Mouse (Mus musculus) naive thymus-derived CD4-positive, alpha-beta T cell, adult 5 months (primary cell): Measurements from ENCODE around the gene 1700001P01Rik. TPM values are rescaled to one million over a fixed set of nuclear protein-coding genes. Genes with fewer than 3 reads are reported as not detected.

ENCODE experiments used
- polyA plus RNA-seq: library from polyadenylated mRNA; unstranded; fragments of 100-300 nt; shearing (Covaris generic); gene quantifications from one replicate; pipeline ENCODE4 v1.2.1, GENCODE M21; 2017

Gene 1700001P01Rik
- polyA plus RNA-seq: not detected

DNA sequence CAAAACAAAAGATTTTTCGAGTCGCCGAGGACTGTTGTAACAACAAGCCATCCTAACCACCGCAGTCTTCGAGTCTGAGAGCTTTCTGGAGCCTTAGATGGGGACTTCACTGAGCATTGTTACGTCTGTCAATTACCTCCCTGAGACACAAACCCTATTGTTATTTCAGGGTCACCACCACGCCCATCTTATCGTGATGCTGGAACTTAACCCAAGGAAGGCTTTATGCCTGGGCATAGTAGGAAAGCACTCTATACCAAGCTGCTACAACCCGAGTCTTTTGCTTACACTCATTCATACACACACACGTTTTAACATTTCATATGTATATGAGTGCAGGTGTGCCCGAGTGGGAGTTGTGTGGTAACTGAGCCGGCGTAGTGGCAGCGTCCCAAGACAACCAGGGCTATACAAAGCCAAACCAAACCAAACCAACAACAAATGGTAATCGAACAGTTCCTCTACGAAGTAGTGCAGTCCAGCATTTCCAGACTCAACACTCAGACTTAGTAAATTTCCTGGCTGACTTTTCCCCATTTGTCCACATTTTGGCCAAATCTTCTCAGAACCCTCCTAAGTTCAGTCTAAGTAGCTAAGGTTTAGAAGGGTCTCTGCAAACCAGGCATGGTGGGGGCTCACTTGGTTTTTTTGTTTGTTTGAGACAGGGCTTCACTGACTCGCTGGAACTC is at the start of gene 1700001P01Rik:
TSS of gene 1700001P01Rik (minus strand) at position 111 of the 689 bp plus-strand sequence.

DNA sequence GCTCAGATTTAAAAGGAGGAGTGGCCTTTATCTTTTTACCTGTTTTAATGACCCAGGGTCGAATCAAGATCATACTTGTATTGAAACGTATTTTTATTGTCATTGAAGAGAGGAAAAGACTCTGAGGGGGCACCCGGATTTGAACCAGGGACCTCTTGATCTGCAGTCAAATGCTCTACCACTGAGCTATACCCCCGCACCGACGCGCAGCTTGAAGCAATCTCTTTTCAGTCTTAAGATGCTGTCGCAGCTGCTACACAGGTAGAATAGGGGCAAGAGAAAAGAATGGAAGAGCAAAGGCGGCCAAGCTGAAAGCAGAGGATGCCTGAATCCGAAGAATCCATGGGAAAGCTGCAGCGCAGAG is 23.0 kb upstream of the 1700001P01Rik start, which contains the start of gene Lasp1:
TSS of gene Lasp1 (plus strand) at position 219 of the 364 bp plus-strand sequence.

GRCm38 (mm10) chr11:97781832-97782563 is 6.3 kb upstream of the 1700001P01Rik start, which contains the start of gene Rpl23:
Gene Rpl23 (minus strand): TSS chr11:97782437.

DNA sequence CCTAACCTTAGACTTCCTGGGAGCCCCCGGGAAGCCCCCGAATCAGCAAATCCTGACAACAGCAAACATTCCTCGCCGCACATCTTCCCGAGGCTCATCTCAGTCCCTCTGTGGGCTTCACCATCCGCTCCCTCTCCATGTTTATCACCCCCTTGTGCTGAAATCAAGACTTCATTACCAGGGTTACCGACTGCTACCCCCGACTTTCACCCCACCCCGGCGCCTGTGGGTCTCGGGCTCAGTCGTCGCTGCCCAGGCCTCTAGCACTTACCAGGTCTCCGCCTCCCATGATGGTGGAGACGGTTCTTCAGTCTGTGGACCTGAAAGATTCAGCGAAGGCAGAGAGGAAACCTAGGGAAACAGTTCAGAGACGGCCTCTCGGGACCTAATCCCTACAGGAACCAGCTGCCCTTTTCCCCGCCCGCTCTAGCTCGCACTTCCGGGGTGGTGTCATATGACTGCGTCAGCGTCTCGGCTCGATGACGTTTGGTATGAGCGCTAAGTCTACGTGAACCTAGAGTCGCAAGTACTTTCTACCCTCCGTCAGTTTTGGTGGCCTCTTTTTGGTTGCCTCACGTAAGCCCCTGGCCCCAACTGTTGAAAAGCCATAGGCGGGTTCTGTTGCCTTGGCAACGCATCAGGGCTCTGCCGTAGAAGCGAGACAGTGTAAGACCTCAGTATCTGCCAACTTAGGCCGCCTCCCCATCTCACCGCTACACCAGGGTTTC is 9.4 kb downstream of the 1700001P01Rik start, which contains the start of gene Cwc25:
TSS of gene Cwc25 (minus strand) at position 403 of the 728 bp plus-strand sequence.

DNA sequence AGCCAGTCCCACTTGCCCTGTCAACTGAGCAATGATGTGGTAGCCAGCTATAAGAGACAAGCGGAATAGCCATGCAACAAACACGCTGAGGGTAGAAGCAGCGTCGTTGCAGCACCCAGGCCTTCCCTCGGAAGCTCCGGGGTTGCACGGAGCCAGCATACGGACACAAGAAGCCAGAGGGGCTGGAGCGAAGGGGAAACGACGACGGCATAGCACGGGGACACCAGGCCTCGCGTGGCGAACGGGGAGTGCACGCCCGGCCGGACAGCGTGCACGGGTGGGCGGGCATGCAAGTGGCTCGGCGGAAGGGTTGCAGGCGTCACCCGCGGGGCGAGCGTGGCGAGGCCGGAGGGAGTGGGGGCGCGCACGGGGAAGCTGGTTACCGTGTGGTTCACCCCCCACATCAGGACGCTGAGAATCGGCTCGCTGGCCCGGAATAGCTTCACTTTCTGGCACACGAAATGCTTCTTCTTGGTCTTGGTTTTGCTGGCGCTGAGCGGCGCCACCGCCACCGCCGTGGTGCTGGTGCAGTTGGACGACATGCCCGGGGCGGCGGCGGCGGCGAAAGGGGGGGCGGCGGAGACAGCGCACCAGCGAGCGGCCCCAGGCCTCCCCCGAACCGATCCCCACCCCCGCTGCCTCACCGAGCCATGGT is 31.5 kb downstream of the 1700001P01Rik start, which contains the start of gene Pip4k2b:
TSS of gene Pip4k2b (minus strand) at position 642 of the 655 bp plus-strand sequence.

Other genes starting within 250 kb of the 1700001P01Rik start
- gene Srcin1, start 199.7 kb downstream of the 1700001P01Rik start, polyA plus RNA-seq: not detected
- gene Epop, start 146.2 kb downstream of the 1700001P01Rik start, polyA plus RNA-seq: 18.3 TPM
- gene Mllt6, start 112.5 kb downstream of the 1700001P01Rik start, polyA plus RNA-seq: 6.5 TPM
- 31.9 TPM for gene Cisd3, start 90.1 kb downstream of the 1700001P01Rik start, polyA plus RNA-seq
- gene Pcgf2, start 75.4 kb downstream of the 1700001P01Rik start, polyA plus RNA-seq: 0.65 TPM
- 249 TPM for gene Psmb3, start 72.5 kb downstream of the 1700001P01Rik start, polyA plus RNA-seq
- gene Pip4k2b, start 31.2 kb downstream of the 1700001P01Rik start, polyA plus RNA-seq: 2.9 TPM
- gene Cwc25, start 9.4 kb downstream of the 1700001P01Rik start, polyA plus RNA-seq: 38.7 TPM
- gene Rpl23, start 6.5 kb upstream of the 1700001P01Rik start, polyA plus RNA-seq: 591 TPM
- 126 TPM for gene Lasp1, start 23.1 kb upstream of the 1700001P01Rik start, polyA plus RNA-seq
- not detected for gene B230217C12Rik, start 64.9 kb upstream of the 1700001P01Rik start, polyA plus RNA-seq
- gene Fbxo47, start 108.2 kb upstream of the 1700001P01Rik start, polyA plus RNA-seq: 0.73 TPM
- gene Plxdc1, start 210.5 kb upstream of the 1700001P01Rik start, polyA plus RNA-seq: 0.32 TPM
- gene Arl5c, start 220.3 kb upstream of the 1700001P01Rik start, polyA plus RNA-seq: 99.2 TPM
- 18.1 TPM for gene Cacnb1, start 247.1 kb upstream of the 1700001P01Rik start, polyA plus RNA-seq